Mouse (Mus musculus) kidney, embryonic 14.5 days (tissue): ENCODE results near the gene Cerkl. TPM values are rescaled to one million over a fixed set of nuclear protein-coding genes. Genes with fewer than 3 reads are reported as not detected.

Experiments
- ATAC-seq: fragments of 200-750 bp; cut with Nextera tagmentation; 2 replicates; pipeline ENCODE4 v1.8.0; 2017; ENCODE audit warnings: moderate number of reproducible peaks, mild to moderate bottlenecking, moderate TSS enrichment, moderate library complexity; ENCODE audit not compliant: low FRiP score, low TSS enrichment
- H3K27ac ChIP-seq: fragments of 300-500 bp; sonication (generic); 2 replicates; pipeline ENCODE4 v1.5.1; 2014; ENCODE audit warnings: low read depth, mild to moderate bottlenecking, low read length, moderate library complexity, mixed read lengths
- H3K27me3 ChIP-seq: fragments of 300-500 bp; sonication (generic); 2 replicates; pipeline ENCODE4 v1.6.1; 2014; ENCODE audit warnings: mild to moderate bottlenecking, low read length; ENCODE audit not compliant: control insufficient read depth, insufficient read depth
- H3K36me3 ChIP-seq: fragments of 300-500 bp; sonication (generic); 2 replicates; pipeline ENCODE4 v1.6.1; 2014; ENCODE audit warnings: low read length, mixed read lengths; ENCODE audit not compliant: control insufficient read depth, insufficient read depth
- H3K4me1 ChIP-seq: fragments of 300-500 bp; sonication (generic); 2 replicates; pipeline ENCODE4 v1.6.1; 2014; ENCODE audit warnings: low read length, mixed read lengths; ENCODE audit not compliant: control insufficient read depth, insufficient read depth
- H3K4me2 ChIP-seq: fragments of 300-500 bp; sonication (generic); replicated peaks from 2 replicates; pipeline ENCODE4 v1.6.1; 2014; ENCODE audit warnings: low read depth, mild to moderate bottlenecking, low read length
- H3K4me3 ChIP-seq: fragments of 300-500 bp; sonication (generic); 2 replicates; pipeline ENCODE4 v1.5.1; 2014; ENCODE audit warnings: mild to moderate bottlenecking, low read length
- H3K9ac ChIP-seq: fragments of 300-500 bp; sonication (generic); 2 replicates; pipeline ENCODE4 v1.6.1; 2014; ENCODE audit warnings: low read depth, mild to moderate bottlenecking, low read length, moderate library complexity
- H3K9me3 ChIP-seq: fragments of 300-500 bp; sonication (generic); 2 replicates; pipeline ENCODE4 v1.6.1; 2016; ENCODE audit warnings: low read length; ENCODE audit not compliant: control insufficient read depth
- WGBS: fragments of 180-500 bp; shearing (Covaris S2); extraction: QIAGEN DNeasy Blood & Tissue Kit; methylation state at CpG from one replicate; pipeline ENCODE4 v1.1.7; 2014; 5-methylcytosine and 5-hydroxymethylcytosine counted together
- polyA plus RNA-seq: library from polyadenylated mRNA; unstranded; fragments of >200 nt; fragmentation: Nextera tagmentation; extraction: Ambion mirVana; gene quantifications from 2 replicates; pipeline ENCODE4 v1.2.1, GENCODE M21; 2014

Gene Cerkl
- polyA plus RNA-seq, 1 experiment from 2014 or later: 2.7 TPM

GRCm38 (mm10) chr2:79316182-79316880 lies 140.3 kb downstream of the Cerkl start:
- Histone ChIP-seq H3K27ac (no peak overlapping the region), H3K4me1 (no peaks in the 10 kb centered on the region), H3K36me3 (no peaks in the 10 kb centered on the region), H3K4me2 (no peak overlapping the region), H3K27me3 (no peaks in the 10 kb centered on the region), H3K4me3 (no peak overlapping the region), H3K9me3 (no peaks in the 10 kb centered on the region), H3K9ac (no peak overlapping the region)
- ATAC-seq: no peak
- WGBS: 92% methylated on average over 9 of the region's 9 CpGs

GRCm38 (mm10) chr2:79315108-79315507 lies 141.5 kb downstream of the Cerkl start:
- no peak for ATAC-seq
- 79% methylated on average over 4 of the region's 4 CpGs for WGBS
- no peak overlapping the region for H3K4me2 ChIP-seq
- no peaks in the 10 kb centered on the region for H3K27me3 ChIP-seq
- no peak overlapping the region for H3K9ac ChIP-seq
- H3K9me3 ChIP-seq: no peaks in the 10 kb centered on the region
- H3K4me1 ChIP-seq: no peaks in the 10 kb centered on the region
- no peak overlapping the region for H3K27ac ChIP-seq
- no peaks in the 10 kb centered on the region for H3K36me3 ChIP-seq
- H3K4me3 ChIP-seq: no peak overlapping the region

GRCm38 (mm10) chr2:79312499-79312898 lies 144.1 kb downstream of the Cerkl start:
- Histone ChIP-seq H3K9me3 (no peaks in the 10 kb centered on the region), H3K4me2 (no peak overlapping the region), H3K36me3 (no peaks in the 10 kb centered on the region), H3K27me3 (no peaks in the 10 kb centered on the region), H3K27ac (no peak overlapping the region), H3K4me3 (no peak overlapping the region), H3K9ac (no peak overlapping the region), H3K4me1 (no peaks in the 10 kb centered on the region)
- 42% methylated on average over 4 of the region's 4 CpGs for WGBS
- no peak for ATAC-seq

DNA sequence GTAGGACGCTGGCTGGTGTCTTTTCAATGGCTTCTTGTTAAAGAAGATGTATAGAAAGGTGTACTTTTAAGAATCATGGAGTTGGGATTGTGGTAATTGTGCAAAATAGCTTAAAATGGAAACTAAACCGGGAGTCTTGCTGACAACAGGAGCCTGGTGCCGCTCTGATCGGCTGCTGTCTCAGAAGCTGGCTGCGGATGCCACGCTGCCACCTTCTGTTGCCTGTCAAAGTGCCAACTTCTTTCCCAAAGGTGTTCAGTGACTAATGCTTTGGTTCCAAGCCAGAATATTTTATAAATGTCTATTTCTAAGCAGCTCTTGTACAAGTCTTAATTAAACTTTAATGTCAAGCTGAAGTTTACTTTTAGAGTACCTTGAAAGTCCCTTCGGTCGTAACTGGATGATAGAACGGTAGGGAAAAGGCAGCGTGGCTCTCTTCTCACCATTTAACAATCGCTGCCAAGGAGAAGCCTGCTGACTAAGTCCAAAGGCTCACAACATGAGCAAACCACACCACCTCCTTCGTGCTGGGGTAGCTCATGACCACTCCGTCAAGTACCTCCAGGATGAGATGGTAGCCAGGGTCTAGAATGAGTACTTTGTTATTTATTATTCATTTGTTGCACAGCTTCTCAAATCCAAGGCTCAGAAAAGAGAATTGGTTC lies 147.0 kb downstream of the Cerkl start:
- H3K9me3 ChIP-seq: no peaks in the 10 kb centered on the region
- H3K27ac ChIP-seq: no peak overlapping the region
- H3K36me3 ChIP-seq: no peaks in the 10 kb centered on the region
- ATAC-seq: no peak
- H3K4me3 ChIP-seq: no peak overlapping the region
- no peak overlapping the region for H3K4me2 ChIP-seq
- H3K4me1 ChIP-seq: no peaks in the 10 kb centered on the region
- 93% methylated on average over 13 of the region's 13 CpGs for WGBS
- no peaks in the 10 kb centered on the region for H3K27me3 ChIP-seq
- H3K9ac ChIP-seq: no peak overlapping the region

GRCm38 (mm10) chr2:79307549-79307948 lies 149.0 kb downstream of the Cerkl start:
- Histone ChIP-seq H3K4me1 (no peaks in the 10 kb centered on the region), H3K27ac (no peak overlapping the region), H3K4me2 (no peak overlapping the region), H3K9me3 (no peaks in the 10 kb centered on the region), H3K9ac (no peak overlapping the region), H3K36me3 (no peaks in the 10 kb centered on the region), H3K27me3 (no peaks in the 10 kb centered on the region), H3K4me3 (no peak overlapping the region)
- ATAC-seq: no peak
- 77% methylated on average over 4 of the region's 4 CpGs for WGBS

GRCm38 (mm10) chr2:79302398-79302797 lies 154.2 kb downstream of the Cerkl start:
- H3K27me3 ChIP-seq: no peaks in the 10 kb centered on the region
- no peaks in the 10 kb centered on the region for H3K36me3 ChIP-seq
- no peak overlapping the region for H3K9ac ChIP-seq
- H3K4me2 ChIP-seq: no peak overlapping the region
- no peak for ATAC-seq
- no peak overlapping the region for H3K4me3 ChIP-seq
- no peak overlapping the region for H3K27ac ChIP-seq
- no peaks in the 10 kb centered on the region for H3K4me1 ChIP-seq
- no peaks in the 10 kb centered on the region for H3K9me3 ChIP-seq

DNA sequence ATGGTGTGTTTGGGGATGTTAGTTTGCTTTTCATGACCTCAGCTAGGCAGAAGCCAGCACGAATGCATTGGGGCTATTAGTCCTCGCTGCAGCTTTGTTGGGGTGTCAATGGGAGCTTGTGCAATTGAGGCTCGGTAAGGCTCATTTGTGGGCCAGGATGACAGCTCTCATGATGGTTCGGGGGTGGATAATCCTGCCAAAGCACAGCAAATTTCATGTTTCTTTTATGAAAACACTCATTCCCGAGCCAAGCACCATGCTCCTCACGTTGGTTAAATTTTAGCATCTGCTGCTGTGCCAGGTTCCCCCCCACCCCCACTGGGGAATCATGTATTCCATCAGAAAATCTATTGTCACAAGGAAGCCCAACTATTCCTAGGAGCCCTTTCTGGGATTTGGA lies 164.2 kb downstream of the Cerkl start:
- no peaks in the 10 kb centered on the region for H3K4me1 ChIP-seq
- no peak overlapping the region for H3K9ac ChIP-seq
- WGBS: 65% methylated on average over 6 of the region's 6 CpGs
- no peaks in the 10 kb centered on the region for H3K9me3 ChIP-seq
- H3K27me3 ChIP-seq: no peaks in the 10 kb centered on the region
- no peaks in the 10 kb centered on the region for H3K36me3 ChIP-seq
- no peak overlapping the region for H3K4me2 ChIP-seq
- H3K4me3 ChIP-seq: no peak overlapping the region
- H3K27ac ChIP-seq: no peak overlapping the region
- no peak for ATAC-seq

DNA sequence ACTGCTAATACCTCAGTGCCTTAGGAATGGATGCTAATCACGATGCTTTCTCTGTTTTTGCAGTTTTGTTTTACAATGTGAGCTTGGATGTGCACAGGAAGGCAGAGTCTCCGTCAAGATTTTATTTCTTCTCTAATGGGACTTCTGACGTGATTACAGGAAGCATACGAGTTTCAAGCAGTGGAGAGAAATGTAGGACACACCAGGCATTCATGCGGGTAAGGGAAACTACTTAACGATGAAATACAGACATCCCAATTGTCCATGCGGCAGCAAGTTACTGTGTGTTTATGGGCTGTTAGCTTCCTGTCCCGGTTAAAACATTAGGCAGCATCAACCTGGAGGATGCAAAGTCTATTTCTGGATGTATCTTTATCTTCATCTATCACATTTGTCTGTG lies 164.7 kb downstream of the Cerkl start:
- H3K4me3 ChIP-seq: no peak overlapping the region
- H3K27ac ChIP-seq: no peak overlapping the region
- H3K9me3 ChIP-seq: no peaks in the 10 kb centered on the region
- H3K4me1 ChIP-seq: no peaks in the 10 kb centered on the region
- H3K9ac ChIP-seq: no peak overlapping the region
- no peak overlapping the region for H3K4me2 ChIP-seq
- 41% methylated on average over 8 of the region's 8 CpGs for WGBS
- no peak for ATAC-seq
- no peaks in the 10 kb centered on the region for H3K27me3 ChIP-seq
- H3K36me3 ChIP-seq: no peaks in the 10 kb centered on the region

GRCm38 (mm10) chr2:79290149-79290548 lies 166.4 kb downstream of the Cerkl start:
- no peaks in the 10 kb centered on the region for H3K36me3 ChIP-seq
- H3K9me3 ChIP-seq: no peaks in the 10 kb centered on the region
- no peak overlapping the region for H3K9ac ChIP-seq
- no peaks in the 10 kb centered on the region for H3K4me1 ChIP-seq
- H3K27me3 ChIP-seq: no peaks in the 10 kb centered on the region
- H3K27ac ChIP-seq: no peak overlapping the region
- no peak for ATAC-seq
- no peak overlapping the region for H3K4me3 ChIP-seq
- WGBS: 90% methylated on average over 1 of the region's 1 CpGs
- no peak overlapping the region for H3K4me2 ChIP-seq
